Mouse (Mus musculus) kidney, adult 2 months (tissue): ENCODE measurements at regions not wholly inside any gene's neighbourhood (a gene's known extent, or its start where the extent isn't known, plus 50 kb on each side); places are given as distances from the start of the nearest gene placed in this dataset.

Experiments used
- DNase-seq: peaks from one replicate; pipeline ENCODE4 v3.0.0; 2021
- H3K27ac ChIP-seq: fragments of 200-500 bp; 2 replicates; pipeline ENCODE4 v1.5.1; 2012; ENCODE audit warnings: low read depth, low read length, control low read depth, inconsistent platforms; ENCODE audit not compliant: insufficient read depth
- H3K27me3 ChIP-seq: fragments of 200-500 bp; replicated peaks from 2 replicates; pipeline ENCODE4 v1.6.1; 2012; ENCODE audit warnings: mild to moderate bottlenecking, moderate library complexity, low read length, inconsistent platforms; ENCODE audit not compliant: control insufficient read depth, insufficient read depth
- H3K36me3 ChIP-seq: fragments of 200-500 bp; 2 replicates; pipeline ENCODE4 v1.6.1; 2012; ENCODE audit warnings: mild to moderate bottlenecking, moderate library complexity, low read length, inconsistent platforms; ENCODE audit not compliant: control insufficient read depth, insufficient read depth
- H3K4me1 ChIP-seq: fragments of 200-500 bp; 2 replicates; pipeline ENCODE4 v1.6.1; 2011; ENCODE audit warnings: low read length; ENCODE audit not compliant: control insufficient read depth, insufficient read depth
- H3K4me3 ChIP-seq: fragments of 200-500 bp; 2 replicates; pipeline ENCODE4 v1.5.1; 2011; ENCODE audit warnings: mild to moderate bottlenecking, low read depth, low read length, control low read depth; ENCODE audit not compliant: insufficient read depth
- CTCF ChIP-seq: fragments of 200-500 bp; conservative IDR thresholded peaks from 2 replicates; pipeline ENCODE4 v1.5.1; 2011; ENCODE audit warnings: low read depth, mild to moderate bottlenecking, control low read depth, low read length, moderate library complexity, mixed read lengths; ENCODE audit not compliant: insufficient read depth, insufficient read length
- POLR2A ChIP-seq: fragments of 200-500 bp; IDR thresholded peaks from one replicate; pipeline ENCODE4 v1.6.1; 2011; ENCODE audit warnings: low read depth, low read length, control low read depth
- WGBS: fragments of 180-500 bp; shearing (Covaris S2); methylation state at CpG from one replicate; pipeline ENCODE4 v1.1.7; 2018; 5-methylcytosine and 5-hydroxymethylcytosine counted together

DNA sequence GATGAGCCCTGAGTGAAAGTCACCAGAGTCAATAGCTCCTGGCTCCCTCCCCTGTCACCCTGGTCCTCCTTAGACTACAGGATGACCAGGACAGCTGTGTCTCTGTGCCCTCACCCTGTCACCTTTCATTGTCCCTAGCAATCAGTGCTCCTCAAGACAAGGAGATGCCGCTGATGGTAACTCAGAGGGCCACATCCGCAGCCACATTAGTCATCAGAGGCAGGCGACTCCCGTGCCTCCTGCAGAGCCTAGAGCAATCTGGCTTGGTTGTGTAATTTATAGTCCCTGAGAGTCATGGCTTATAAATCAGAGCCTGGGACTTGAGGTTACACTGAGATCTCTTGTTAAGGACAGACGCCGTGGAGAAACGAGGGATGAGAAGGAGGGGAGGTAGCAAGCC is 123.9 kb upstream of the Slc35f3 start:
- no peak for DNase-seq
- no peak overlapping the region for H3K4me3 ChIP-seq
- H3K27ac ChIP-seq: no peak overlapping the region
- H3K36me3 ChIP-seq: no peaks in the 10 kb centered on the region
- no peaks in the 10 kb centered on the region for H3K4me1 ChIP-seq
- no peaks in the 10 kb centered on the region for H3K27me3 ChIP-seq
- TF ChIP-seq POLR2A (no peak), CTCF (no peak)
- 28% methylated on average over 7 of the region's 7 CpGs for WGBS

DNA sequence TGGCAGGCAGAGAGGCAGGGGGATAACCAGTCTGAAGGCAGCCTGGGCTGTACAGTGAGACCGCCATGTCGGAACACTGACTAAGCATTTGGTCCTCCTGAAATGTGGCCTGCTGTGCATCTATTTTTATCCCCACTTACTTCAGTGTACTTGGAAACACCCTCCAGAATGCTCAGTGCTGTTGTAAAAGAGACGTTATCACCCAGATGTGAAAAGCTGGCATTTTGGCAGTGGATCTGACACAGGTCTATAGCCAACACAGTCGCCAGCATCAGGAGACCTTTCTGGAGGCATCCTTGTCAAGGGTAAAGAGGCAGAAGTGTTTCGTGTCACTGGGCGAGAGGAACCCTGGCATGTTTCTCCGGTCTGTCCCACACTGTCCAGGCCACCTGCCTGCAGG is 122.1 kb upstream of the Slc35f3 start:
- Histone ChIP-seq H3K36me3 (no peaks in the 10 kb centered on the region), H3K4me1 (no peaks in the 10 kb centered on the region), H3K4me3 (no peak overlapping the region), H3K27ac (no peak overlapping the region), H3K27me3 (no peaks in the 10 kb centered on the region)
- 88% methylated on average over 7 of the region's 7 CpGs for WGBS
- DNase-seq: no peak
- TF ChIP-seq CTCF: no peak
- TF ChIP-seq POLR2A: no peak

DNA sequence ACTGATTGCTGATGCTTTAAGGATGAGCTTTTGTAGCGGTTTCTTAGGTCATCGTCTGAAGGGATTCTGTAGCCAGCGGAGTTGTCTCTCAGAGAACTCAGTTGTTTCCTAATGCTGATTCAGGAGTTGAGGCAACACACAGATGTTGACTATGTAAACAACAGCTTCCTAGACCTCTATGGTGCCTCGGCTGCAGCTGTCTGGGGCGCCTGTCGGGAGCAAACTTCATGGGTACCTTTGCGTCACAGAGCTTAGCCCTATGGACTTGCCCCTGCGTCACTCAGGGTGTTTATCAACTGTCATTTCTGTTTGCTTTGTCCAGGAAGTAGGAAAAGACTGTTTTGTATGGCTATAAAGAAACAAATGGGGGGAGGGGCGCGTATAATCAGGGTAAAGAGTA is 120.5 kb upstream of the Slc35f3 start:
- Histone ChIP-seq H3K4me1 (no peaks in the 10 kb centered on the region), H3K27ac (no peak overlapping the region), H3K27me3 (no peaks in the 10 kb centered on the region), H3K4me3 (no peak overlapping the region), H3K36me3 (no peaks in the 10 kb centered on the region)
- DNase-seq: no peak
- TF ChIP-seq CTCF (no peak), POLR2A (no peak)
- WGBS: 70% methylated on average over 10 of the region's 10 CpGs

DNA sequence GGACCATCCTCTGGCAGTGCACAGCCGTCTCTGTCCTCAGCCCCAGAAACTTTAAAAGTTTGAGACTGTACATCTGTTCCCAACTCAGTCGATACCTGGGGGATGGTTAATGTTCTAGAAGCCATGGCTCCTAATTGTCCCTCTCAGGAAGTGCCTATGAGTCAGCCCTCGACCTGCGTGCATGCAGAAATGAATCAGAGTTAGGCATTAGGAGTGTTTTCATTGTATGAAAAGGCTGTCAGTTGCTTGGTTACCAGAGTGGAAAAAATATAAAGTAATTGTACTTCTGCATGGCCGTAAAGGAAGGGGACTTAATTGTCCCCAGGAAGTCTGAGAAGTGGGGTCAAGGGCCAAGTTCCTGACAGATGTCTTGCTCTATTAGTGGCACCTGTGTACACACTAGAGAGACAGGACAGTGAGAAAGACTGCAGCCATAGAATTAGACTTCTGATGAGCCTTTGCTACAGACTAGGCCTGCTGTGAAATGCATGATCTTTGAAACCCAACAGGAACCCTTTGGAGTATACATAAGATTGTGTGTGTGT is 109.5 kb upstream of the Slc35f3 start:
- H3K36me3 ChIP-seq: no peaks in the 10 kb centered on the region
- no peak overlapping the region for H3K4me3 ChIP-seq
- DNase-seq: no peak
- WGBS: 16% methylated on average over 5 of the region's 5 CpGs
- no peaks in the 10 kb centered on the region for H3K27me3 ChIP-seq
- H3K4me1 ChIP-seq: no peaks in the 10 kb centered on the region
- no peak overlapping the region for H3K27ac ChIP-seq
- TF ChIP-seq POLR2A (no peak), CTCF (no peak)

DNA sequence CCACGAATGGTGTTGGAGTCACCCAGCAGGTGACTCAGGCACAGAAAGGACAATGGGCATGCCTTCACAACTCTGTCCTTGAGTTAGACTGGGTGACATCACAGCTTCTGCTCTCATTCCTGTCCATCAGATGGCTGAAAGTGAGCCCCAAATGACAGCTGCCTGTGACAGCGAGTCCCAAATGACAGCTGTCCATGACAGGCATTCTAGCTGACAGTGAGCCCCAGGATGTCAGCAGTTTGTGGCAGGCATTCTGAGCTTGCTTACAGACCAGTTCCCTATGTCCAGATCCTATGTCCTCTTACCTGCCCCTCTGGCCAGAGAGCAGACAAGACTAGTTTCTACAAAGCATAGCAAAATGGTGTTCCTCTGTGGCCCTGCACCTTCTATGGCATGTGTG is 102.7 kb upstream of the Slc35f3 start:
- no peak for DNase-seq
- TF ChIP-seq POLR2A: no peak
- no peak for TF ChIP-seq CTCF
- Histone ChIP-seq H3K36me3 (no peaks in the 10 kb centered on the region), H3K4me3 (no peak overlapping the region), H3K27ac (no peak overlapping the region), H3K4me1 (no peaks in the 10 kb centered on the region), H3K27me3 (no peaks in the 10 kb centered on the region)
- WGBS: 86% methylated on average over 2 of the region's 2 CpGs

DNA sequence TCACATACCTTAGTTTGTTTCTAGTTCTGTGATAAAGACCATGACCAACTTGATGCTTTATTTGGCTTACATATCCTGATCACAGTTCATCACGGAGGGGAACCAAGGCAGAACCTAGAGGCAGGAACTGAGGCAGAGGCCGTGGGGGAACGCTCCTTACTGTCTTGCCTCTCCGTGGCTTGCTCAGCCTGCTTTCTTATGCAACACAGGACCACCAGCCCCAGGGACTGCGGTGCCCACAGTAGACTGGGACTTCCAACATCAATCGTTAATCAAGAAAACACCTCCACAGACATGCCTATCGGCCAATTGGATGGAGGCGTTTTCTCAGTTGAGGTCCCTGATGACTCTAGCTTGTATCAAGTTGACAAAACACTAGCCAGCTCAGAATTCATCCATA is 87.8 kb upstream of the Slc35f3 start:
- Histone ChIP-seq H3K36me3 (no peaks in the 10 kb centered on the region), H3K4me1 (no peaks in the 10 kb centered on the region), H3K27me3 (no peaks in the 10 kb centered on the region), H3K27ac (no peak overlapping the region), H3K4me3 (no peak overlapping the region)
- 86% methylated on average over 8 of the region's 8 CpGs for WGBS
- no peak for DNase-seq
- TF ChIP-seq CTCF (no peak), POLR2A (no peak)

DNA sequence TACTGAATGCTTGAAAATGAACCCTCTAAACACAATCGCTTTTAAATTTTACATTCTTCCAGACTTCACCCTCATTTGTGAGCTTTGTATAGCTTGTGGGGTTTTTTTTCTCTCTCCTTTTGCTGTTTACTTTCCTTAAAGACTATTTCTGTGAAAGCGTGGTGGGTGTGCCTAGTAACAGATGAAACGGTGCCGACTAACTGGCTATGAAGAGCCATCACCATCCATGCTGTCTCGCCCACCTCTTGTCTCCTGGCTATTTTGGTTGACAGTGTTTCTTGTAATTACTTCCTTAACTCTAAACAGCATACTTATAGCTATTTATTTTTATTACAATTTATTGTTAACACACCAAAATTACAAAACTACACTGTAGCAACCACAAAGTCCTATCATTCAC is 85.6 kb upstream of the Slc35f3 start:
- DNase-seq: no peak
- Histone ChIP-seq H3K4me1 (no peaks in the 10 kb centered on the region), H3K27ac (no peak overlapping the region), H3K4me3 (no peak overlapping the region), H3K36me3 (no peaks in the 10 kb centered on the region), H3K27me3 (no peaks in the 10 kb centered on the region)
- TF ChIP-seq POLR2A (no peak), CTCF (no peak)
- WGBS: 83% methylated on average over 5 of the region's 5 CpGs

DNA sequence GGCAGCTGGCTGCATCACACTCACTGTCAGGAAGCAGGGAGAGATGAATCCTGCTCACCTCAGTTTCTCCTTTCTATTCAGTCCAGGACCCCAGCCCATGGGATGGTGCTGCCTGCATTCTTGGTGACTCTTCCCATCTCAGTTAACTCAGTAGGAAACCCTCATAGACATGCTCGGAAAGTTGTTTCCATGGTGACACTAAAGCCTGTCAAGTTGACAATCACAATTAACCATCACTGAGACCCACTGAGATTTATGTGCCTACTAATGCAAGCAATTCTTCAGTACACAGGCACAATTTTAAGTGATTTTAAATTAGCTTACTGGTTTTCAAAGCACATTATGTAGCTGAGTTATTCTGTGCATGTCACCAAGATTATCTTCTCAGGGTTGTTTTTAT is 83.8 kb upstream of the Slc35f3 start:
- Histone ChIP-seq H3K4me1 (no peaks in the 10 kb centered on the region), H3K27ac (no peak overlapping the region), H3K27me3 (no peaks in the 10 kb centered on the region), H3K4me3 (no peak overlapping the region), H3K36me3 (no peaks in the 10 kb centered on the region)
- TF ChIP-seq POLR2A (no peak), CTCF (no peak)
- WGBS: 64% methylated on average over 1 of the region's 1 CpGs
- no peak for DNase-seq
